Mouse (Mus musculus): ENCODE data around the gene Moxd1. TPM values are rescaled to one million over a fixed set of nuclear protein-coding genes. Genes with fewer than 3 reads are reported as not detected.

Gene Moxd1
- under 1 TPM; 0.55 to 0.59 TPM for total RNA-seq (2021)
- long read RNA-seq, experiment 1: 0 reads
- long read RNA-seq, experiment 2, partial matches to known transcripts: 0 of 1 reads
- long read RNA-seq, experiment 2, other reads (novel, unspliced or antisense): 0 of 1 reads

DNA sequence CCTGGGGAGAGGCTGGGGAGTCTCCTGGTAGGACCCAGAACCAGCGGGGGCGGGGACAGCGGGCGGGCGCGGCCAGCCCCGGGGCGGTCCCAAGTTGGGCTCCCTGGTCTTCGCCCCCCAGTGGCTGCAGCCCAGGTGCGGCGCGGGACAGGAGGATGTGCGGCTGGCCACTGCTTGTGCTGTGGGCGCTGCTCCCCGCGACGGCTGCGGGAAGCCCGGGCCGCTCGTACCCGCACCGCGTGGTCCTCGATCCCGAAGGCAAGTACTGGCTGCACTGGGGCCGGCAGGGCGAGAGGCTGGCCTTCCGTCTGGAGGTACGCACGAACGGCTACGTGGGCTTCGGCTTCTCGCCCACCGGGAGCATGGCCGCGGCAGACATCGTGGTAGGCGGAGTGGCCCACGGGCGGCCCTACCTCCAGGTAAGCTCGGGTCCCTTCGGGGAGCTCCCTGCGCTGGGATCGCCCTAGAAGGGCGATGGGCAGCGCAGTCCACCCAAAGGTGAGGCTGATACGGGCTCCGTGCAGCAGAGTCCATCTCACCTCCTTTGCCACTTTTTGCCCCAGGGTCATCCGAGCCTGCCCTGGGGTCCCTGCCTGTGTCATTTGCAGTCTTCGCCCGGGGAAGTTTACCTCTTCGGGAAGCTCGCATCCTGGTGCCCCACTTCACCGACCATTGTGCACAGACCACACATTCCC, at the start of gene Moxd1:
Moxd1 (plus strand) TSS at position 69 of the 695 bp plus-strand sequence.
- no peak for DNase-seq (ENCODE audit: low spot score)

DNA sequence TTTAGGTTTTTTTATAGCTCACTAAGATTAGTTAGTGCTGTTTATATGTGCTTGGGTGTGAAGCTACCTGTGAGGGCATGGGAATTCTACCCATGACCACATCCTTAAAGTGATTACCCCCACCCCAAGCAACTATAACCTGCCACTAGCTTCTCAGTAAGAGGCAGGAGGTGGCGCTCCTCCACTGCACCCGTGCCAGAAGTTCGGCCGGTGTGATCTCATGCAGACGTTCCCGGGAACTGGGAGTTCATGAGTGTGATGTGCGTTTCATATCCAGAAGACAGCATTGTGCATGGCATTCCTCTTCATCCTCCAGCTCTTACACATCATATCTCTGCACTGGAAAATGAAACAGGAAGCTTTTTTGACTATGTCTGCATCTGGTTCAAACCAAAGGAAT, 32.9 kb upstream of the Moxd1 start:
- no peak for DNase-seq (ENCODE audit: low spot score)

DNA sequence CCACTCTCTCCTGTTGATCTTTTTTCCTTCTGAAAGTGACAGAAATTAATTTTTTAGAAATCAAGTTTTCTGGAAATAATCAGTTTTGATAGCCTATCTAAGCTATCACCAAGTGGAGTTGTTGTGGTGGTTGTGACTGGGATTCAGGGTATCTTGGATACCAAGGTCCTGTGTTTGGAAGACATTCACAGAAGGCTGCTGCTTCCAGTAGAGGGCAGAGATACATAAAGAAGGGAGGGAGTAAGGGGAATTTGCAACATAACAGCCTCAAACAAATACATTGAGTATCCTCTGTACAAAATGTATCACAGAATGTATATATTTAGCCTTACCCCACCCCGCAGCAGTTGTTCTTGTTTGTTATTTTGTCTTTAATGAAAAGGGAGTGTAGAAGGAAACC, 31.3 kb upstream of the Moxd1 start:
- no peak for DNase-seq (ENCODE audit: low spot score)

DNA sequence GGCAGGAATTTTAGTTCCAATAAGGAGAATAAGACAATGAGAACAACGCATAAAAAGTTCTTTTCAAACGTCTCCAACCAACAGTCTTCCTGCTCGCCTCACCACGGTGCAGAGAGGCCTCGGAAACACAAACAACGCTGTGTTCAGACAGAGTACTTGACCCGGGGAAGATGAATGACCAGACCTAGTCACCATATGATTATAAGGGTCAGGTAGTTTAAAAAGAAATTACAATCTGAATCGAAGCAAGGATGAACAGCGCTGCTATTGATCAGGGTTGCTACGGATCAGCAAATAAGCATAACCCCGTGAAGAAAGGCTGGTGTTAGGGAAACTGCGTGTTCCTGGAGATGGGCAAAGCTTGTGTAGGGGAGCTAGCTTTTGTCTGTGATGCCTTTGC, 24.0 kb upstream of the Moxd1 start:
- DNase-seq (ENCODE audit: low spot score): no peak

DNA sequence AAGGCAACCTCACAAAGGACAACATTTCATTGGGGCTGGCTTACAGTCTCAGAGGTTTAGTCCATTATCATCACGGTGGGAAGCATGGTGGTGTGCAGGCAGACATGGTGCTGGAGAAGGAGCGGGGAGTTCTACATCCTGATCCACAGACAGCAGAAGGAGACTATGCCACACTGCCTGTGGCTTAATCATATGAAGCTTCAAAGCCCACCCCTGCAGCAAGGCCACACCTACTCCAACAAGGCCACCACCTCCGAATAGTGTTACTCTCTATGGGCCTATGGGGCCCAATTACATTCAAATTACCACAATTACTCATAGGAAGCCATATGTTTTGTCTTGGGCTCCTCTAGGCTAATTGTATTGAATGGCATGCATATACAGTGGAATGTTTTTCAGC, 23.2 kb upstream of the Moxd1 start:
- no peak for DNase-seq (ENCODE audit: low spot score)

DNA sequence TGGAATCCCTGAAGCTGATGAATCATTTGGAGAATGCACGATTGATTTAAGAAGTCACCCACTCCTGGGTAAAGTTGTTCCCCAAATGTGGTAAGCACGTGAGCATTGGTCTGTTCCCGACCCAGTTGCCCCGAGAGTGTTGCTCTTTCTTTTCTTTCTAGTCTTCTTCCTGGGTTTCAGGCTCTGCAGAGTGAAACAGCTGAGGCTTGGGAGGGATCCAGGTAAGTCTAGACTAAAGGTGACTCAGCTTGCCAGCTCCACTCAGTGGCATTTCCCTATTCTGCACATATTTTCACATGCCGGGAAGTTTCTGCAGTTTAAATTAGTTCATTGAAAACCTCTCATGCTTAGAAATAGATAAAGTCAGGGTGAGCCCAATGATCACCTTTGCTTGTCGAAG, 13.2 kb upstream of the Moxd1 start:
- DNase-seq (ENCODE audit: low spot score): no peak

DNA sequence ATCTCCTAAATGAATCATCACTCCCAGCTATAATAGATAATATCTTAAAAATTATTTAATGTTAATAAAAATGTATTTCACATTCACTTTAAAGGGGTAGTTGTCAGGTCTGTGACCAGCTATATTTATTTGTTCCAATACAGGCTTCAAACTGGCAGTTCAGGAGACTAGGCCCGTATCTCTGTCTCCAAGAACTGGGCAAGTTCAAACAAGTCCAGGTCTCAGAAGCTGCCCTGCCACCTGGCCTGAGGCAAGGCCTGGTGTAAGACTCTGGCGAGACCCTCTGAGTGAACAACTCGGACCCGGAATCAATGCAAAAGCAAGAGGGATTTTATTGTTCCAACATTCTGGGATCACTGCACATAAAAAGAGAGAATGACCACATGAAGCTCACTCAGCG, 10.0 kb upstream of the Moxd1 start:
- DNase-seq (ENCODE audit: low spot score): no peak

DNA sequence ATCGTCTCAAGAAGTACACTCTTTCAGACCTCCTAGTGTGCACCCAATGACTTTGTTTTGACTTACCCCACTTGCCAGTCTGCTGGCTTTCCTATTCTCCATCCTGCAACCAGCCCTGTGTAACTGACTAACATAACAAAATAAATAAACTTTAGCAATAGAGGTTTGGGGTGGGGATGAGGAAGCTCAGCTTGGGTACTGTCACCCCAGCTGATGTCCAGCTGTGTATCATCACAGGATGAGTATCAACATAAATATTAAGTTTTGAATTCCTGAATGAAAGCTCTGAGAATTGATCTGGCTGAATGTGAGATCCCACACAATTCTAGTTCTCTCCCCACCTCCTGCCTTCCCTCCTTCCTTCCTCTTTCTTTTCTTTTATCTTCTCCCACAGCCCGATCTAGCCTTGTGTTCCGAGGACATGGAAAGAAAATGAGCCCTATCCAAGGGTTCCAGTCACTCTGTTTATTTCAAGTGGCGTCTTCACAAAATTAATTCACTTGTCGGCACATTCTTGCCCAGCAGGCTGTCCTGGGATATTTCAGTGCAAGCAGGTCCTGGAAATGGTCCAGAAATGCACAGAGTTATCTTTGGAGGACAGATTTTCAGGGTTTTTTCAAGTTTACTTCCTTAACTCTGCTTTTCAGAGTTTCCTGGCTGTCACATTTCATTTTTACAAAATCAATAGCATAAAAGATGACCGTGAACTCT, 5.6 kb upstream of the Moxd1 start:
- no peak for DNase-seq (ENCODE audit: low spot score)

DNA sequence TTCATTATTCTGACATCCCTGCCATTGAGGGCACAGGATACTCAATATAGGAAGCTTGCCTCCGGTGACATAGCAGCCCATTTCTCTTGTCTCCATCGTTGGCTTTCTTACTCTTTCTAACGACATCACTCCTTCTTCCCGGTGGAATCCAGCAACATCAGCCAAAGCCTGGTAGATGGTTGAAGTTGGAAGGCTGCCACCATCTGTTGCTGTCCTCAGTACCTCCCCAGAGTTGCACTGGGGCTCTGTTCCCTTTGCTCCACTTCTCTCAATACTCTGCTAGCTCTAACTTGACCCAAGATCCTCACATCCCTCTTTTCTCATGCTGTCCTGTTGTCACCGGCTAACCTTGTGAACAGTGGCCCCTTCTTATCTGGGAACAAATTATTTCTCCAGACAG, 2.4 kb upstream of the Moxd1 start:
- no peak for DNase-seq (ENCODE audit: low spot score)

DNA sequence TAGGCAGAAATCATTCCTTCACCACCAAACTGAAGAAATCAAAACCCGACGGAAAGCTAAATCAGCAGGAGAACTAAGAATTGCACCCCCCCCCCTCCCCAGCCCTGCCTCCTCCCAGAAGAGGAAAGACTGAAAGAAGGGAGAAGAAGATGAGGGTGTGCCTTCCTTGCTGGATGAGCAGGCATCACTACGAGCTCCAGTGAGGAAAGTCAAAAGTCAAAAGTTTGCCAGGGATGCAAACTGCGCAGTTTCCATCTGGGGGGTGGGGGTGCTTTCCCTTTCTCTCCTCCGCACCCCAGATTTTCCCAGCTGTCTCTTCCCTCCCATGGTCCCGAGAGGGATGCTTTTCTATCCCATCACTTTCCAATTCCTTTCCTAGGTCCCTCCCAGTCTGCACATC, 406 bp upstream of the Moxd1 start:
- DNase-seq (ENCODE audit: low spot score): no peak

DNA sequence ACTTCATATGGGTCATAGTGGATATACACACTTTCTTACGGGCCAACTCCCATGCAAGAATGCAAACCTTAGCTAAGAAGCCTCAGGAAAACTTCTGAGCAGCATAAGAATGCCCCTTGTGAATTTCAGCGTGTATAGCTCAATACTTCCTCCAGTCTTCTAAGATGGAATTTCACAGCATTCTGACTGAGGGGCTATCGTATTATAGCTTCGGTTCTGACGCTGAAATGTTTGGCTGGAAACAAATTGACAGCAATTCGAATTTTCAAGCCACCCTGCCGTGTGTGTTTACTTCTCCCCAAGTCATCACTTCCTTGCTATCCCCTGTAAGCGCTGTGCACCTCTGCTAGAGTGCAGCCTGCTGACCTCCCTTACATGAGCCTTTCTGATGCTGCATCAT, 1.3 kb downstream of the Moxd1 start:
- no peak for DNase-seq (ENCODE audit: low spot score)

DNA sequence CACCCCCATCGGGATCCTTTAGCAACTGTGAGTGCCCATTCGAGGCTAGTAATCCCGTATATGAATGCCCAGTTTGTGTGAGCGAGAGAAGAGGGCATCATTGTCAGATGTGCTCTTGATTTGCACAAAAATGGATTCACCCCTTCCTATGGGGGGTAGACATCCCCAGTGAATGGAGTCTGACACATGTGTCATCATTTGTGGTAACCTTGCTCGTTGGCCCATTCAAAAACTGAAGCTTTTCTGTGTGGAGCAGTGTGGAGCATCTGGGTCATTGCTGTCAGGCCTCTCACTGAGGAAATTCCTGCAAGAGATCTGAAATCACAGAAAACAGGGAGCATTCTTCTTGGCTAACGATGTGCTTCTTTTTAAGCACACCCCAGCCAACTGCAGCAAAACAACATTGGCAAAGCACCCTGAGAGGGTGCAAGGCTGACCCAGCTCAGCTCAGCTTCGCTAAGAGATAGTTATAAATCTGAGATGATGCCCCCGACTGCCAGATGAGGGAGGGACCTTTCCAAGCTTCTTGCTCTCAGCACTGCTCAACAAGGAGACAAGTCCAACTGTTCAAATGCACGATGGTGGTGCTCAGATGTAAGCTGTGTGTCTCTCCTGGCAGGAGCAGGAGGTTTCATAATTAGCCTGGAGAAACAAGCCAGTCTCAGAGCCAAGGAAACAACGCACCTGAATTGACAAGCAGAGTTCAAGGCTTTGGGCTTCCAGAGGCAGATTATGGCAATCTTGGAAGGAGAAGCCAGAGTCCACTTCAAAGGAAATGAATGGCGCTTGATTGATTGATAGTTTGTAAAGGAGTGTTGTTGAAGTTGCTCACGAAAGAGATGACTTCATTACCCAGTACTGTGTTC, 5.2 kb downstream of the Moxd1 start:
- no peak for DNase-seq (ENCODE audit: low spot score)

DNA sequence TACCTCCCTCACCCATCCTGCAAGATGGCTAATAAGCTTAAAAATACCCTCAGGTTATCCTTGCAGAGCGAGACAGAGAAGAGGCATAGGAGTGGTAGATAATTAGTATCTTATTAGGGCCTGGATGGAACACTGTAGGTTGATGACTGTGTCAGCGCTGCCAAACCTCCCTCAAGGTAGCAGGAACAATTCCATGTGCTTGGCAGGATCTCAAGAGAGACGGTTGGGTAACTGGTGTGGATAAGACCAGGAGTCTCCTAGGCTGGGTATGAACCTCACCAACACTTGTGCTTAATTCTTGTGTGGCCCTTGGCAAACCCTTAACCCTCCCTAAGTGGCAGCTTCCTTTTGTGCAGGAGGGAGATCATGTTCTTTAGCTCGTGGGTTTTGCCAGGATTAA, 9.0 kb downstream of the Moxd1 start:
- DNase-seq (ENCODE audit: low spot score): no peak

DNA sequence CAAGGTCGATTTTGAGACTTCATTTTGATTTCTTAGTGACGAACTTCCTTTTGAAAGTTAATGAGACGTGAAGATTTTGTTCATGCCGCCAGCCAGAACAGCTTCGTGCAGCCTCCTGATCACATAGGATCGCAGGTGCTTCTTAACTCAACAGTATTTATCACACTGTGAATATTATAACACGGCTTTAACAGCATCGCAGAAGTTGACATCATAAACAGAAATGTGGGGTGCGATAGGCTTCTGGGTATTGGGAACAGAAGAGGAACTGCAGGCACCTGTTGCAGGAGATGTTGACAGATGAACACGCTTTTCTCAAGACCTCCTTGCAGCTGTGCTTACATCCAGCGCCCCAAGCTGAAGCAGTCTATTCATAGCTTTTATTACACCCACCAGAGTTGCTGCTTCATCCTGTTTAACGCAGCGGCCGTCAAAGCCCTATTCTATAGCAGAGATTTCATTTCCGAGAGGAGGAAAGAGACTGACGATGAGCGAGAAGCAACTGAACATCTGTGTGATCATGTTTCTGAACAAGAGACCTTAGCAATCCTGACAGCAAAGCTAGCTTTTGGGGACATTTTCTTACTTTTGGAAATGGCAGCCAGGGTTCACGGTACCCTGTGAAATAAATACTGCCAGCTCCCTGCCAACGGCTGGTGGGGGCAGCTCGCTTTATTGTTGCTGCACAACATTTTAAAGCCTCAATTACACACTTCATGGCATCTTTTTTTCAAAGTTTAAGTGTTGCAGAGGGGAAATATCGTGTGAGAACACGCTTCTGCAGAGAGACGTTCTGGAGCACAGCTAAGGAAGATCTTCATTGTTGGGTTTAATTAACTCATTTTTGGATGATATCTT, 12.3 kb downstream of the Moxd1 start:
- DNase-seq (ENCODE audit: low spot score): no peak

DNA sequence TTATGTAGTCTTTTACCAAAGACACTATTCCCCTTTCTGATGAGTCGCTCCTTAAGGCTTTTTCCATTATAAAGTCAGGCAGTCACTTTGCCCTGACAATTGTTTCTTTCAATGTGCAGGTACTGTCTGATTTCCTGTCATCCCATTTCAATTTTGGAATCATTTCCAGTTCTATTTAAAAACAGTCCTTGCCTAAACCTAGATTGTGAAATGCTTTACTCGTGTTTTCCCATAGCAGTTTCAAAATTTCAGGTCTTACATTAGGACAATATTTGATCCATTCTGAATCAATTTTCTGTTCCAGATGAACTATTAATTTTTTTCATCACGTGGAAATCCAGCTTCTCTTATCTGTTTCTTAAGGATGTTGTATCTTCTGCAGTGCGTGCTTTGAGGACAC, 23.5 kb downstream of the Moxd1 start:
- DNase-seq (ENCODE audit: low spot score): no peak

DNA sequence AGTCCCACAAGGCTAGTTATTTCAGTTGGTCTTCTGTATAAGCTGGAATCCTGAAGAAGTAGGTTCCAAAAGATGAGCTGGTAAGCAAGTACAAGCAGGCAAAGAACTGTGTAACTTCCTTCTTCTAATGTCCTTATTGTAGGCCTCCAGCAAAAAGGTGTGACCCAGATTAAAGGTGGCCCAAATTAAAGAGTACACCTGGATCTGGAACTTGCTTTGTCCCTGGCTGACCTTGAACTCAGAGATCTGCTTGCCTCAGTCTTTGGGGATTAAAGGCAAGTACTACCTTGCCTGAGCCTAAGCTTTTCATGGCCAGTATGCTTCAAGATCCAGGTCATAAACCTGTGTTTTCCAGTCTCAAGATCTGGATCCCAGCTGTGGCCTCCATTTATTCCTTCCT, 24.8 kb downstream of the Moxd1 start:
- DNase-seq (ENCODE audit: low spot score): no peak

DNA sequence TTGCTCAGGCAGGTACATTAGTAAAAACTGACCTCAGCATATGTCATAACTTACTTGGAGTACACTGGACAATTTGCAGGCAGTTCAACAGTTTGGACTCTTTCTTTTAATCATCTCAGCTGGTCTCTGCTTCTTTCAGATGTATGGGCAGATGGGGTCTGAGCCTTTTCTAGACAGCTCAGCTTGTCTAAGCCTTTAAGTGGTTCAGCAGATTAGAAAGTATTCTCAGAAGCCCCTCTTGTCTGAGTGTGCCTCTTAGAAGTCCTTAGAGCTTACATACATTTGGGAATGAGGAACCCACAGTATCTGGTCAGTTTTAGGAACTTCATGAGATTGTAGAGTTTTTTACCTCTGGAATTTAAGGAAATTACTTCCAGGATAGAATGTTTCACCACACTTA, 28.3 kb downstream of the Moxd1 start:
- no peak for DNase-seq (ENCODE audit: low spot score)

DNA sequence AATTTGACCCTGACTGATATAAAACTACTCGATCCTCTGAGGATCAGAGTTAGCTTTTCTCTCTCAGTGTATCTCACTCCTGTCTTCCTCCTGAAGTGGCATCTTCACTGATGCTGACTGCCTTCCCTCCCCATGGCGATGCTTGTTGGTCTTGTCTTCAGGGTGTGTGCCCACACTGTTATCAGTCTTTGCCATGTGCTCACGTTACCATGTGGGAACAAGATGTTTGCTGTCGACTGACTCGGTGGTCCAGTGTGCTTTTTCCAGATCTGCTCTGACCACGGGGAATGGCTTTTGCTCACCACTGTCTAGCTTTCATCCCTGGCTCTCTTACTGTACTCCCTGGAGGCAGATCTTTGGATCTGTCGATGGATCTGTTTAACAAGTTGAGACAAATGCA, 34.8 kb downstream of the Moxd1 start:
- DNase-seq (ENCODE audit: low spot score): no peak

DNA sequence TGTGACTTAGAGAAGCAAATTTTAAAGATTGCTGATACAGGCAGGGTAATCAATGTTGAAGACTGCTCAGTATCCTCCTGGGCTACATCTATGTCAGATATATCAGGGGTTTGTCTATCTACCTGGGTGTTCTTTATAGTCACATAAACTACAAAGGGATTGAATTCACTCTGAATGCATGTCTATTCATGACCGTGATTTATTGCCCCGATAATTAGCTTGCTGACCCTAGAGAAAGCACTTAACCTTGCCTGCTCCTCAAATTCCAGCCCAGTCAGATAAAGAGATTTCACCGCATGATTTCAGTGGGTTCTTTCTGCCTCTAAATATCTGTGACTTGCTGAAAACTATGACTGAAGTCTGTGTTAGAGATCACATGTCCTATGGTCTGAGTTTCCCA, 35.6 kb downstream of the Moxd1 start:
- DNase-seq (ENCODE audit: low spot score): no peak

DNA sequence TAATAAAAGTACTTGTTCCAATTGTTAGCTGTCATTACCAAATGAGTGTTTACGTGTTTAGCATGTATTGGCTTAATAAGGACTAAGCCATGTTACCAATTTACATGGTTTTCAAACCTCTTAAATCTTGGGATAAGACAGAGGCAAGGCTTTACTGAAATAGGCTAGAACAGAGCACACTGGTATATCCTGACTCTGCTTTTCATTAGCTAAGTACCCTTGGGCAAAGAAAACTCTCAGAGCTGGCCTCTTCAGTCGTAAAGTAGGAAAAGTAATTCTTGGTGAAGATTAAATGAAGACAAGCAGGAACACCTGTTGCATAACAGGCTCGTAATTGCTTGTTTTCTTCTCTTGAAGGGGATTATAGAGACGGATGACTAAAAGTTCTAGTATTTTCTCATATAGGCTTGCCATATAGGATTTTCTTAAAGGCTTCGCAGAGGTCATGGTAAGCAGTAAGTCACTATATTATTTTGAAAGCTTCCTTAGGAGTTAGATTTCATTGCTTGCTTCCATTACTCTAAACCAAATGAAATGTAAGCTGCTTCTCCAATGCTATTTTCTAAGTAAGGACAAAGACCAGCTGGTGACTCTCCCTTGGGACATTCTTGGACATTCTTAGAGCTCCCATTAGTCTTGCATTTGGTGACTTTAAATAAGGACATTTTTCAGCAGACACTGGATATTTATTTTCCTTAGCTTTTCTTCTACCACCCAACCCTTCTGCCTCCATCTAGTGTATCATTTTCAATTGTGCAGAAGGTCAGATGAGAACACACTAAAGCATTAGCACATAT, 36.7 kb downstream of the Moxd1 start:
- no peak for DNase-seq (ENCODE audit: low spot score)
